Mouse (Mus musculus) embryonic facial prominence, embryonic 10.5 days (tissue): ENCODE data around the gene Syn3. TPM values are rescaled to one million over a fixed set of nuclear protein-coding genes. Genes with fewer than 3 reads are reported as not detected.
A peak's percentile ranks its signal among the peaks of the same experiment; 100 is the strongest.

Source experiments
- DNase-seq: peaks from one replicate; pipeline ENCODE4 v3.0.0-alpha.2; 2017; ENCODE audit warnings: low spot score
- H3K27ac ChIP-seq: fragments of 300-500 bp; sonication (generic); replicated peaks from 2 replicates; pipeline ENCODE4 v1.5.1; 2016; ENCODE audit warnings: mild to moderate bottlenecking
- H3K27me3 ChIP-seq: fragments of 300-500 bp; sonication (generic); replicated peaks from 2 replicates; pipeline ENCODE4 v1.6.1; 2016; ENCODE audit warnings: low read depth, mild to moderate bottlenecking; ENCODE audit not compliant: poor library complexity, severe bottlenecking
- H3K36me3 ChIP-seq: fragments of 300-500 bp; sonication (generic); replicated peaks from 2 replicates; pipeline ENCODE4 v1.6.1; 2016; ENCODE audit warnings: mild to moderate bottlenecking, moderate library complexity
- H3K4me1 ChIP-seq: fragments of 300-500 bp; sonication (generic); 2 replicates; pipeline ENCODE4 v1.6.1; 2016
- H3K4me3 ChIP-seq: fragments of 300-500 bp; sonication (generic); 2 replicates; pipeline ENCODE4 v1.5.1; 2016; ENCODE audit warnings: mild to moderate bottlenecking, moderate library complexity
- H3K9me3 ChIP-seq: fragments of 300-500 bp; sonication (generic); 2 replicates; pipeline ENCODE4 v1.6.1; 2016; ENCODE audit warnings: mild to moderate bottlenecking
- WGBS: fragments of 180-500 bp; shearing (Covaris S2); methylation state at CpG from one replicate; pipeline ENCODE4 v1.1.7; 2016; 5-methylcytosine and 5-hydroxymethylcytosine counted together
- polyA plus RNA-seq: library from polyadenylated mRNA; unstranded; fragments of >200 nt; fragmentation: Nextera tagmentation; extraction: Ambion mirVana; gene quantifications from 2 replicates; pipeline ENCODE4 v1.2.1, GENCODE M21; 2016

Syn3 gene
- polyA plus RNA-seq, 1 experiment from 2014 or later, result 3.3 TPM

DNA sequence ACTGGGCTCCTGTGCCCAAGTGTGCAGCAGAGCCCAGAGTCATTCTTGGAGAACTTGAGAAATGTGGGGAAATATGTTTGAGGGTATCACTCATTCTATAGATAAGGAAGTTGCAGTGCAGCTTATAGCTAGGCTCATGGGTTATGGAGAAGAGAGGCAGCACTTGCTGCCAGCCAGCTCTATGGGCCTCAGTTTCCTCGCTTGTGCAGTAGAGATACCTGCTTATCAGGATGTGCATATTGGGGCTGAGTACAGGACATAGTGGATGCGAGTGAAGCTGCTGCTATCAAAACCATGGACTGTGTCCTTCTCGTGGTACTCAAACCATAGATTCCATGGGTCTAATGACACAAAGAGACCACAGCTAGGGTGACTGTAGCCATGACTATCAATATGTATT, 146.2 kb downstream of the Syn3 start:
- H3K27ac ChIP-seq, result no peak overlapping the region
- no peaks in the 10 kb centered on the region for H3K9me3 ChIP-seq
- 90% methylated on average over 3 of the region's 3 CpGs for WGBS
- no peaks in the 10 kb centered on the region for H3K27me3 ChIP-seq
- DNase-seq, result no peak
- peaks cover 5% of the 10 kb centered on the region; the same call in 1 of the 2 replicates for H3K36me3 ChIP-seq
- H3K4me1 ChIP-seq, result 0 out of 2 replicates have a peak, but pooled peaks cover 3% of the 10 kb centered on the region
- no peak overlapping the region for H3K4me3 ChIP-seq

DNA sequence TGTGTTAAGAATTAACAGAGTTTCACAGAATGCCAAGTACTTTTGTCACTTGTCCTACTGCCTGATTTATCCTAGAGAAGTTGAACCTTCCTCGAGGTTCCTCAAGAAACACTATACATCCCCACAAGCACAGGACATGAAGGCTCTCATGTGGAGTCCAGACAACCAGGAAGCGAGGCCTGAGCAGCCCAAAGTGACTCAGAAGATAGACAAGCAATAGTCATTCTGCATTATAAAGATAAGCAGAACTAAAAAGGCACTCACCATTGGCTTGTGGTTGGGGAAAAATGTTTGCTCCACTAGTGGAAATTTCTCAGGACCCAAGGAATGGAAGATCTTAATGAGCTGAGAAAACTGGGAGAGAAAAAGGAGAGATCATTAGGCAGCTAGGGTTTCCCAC, 147.4 kb downstream of the Syn3 start:
- Histone ChIP-seq H3K27ac (no peak overlapping the region), H3K4me1 (0 out of 2 replicates have a peak, but pooled peaks cover 3% of the 10 kb centered on the region), H3K4me3 (no peak overlapping the region), H3K9me3 (no peaks in the 10 kb centered on the region), H3K27me3 (no peaks in the 10 kb centered on the region), H3K36me3 (peaks cover 11% of the 10 kb centered on the region; the same call in 1 of the 2 replicates)
- no peak for DNase-seq
- 82% methylated on average over 2 of the region's 2 CpGs for WGBS

DNA sequence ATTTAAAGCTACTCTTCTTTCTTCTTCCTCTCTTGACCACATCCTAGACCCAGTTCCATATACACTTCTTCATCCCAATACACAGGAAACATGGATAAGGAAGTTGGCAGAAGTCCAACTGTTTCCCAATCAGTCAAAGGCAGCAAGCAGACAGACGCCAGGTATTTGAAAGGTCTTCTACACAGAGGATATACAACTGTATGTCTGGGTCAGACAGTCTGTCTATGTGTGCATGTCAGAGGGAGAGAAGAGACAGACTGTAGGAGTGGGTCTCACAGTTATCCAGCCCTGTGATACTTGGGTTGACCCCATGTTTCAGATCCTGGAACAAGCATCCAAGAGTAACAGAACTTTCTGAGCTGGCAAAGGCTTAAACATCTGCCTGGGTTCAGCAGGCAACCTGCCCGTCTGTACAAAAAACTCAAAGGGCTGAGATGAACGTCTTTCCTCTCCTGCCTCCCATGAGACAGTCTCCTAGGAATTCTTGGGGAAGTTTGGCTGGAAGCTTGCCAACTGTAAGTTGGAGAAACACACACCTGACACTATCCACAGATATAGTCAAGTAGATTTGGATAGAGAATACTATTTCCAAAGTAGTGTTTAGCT, 152.4 kb downstream of the Syn3 start:
- H3K4me3 ChIP-seq, result no peak overlapping the region
- H3K4me1 ChIP-seq, result peaks cover 21% of the 10 kb centered on the region
- WGBS, result 85% methylated on average over 3 of the region's 3 CpGs
- no peaks in the 10 kb centered on the region for H3K9me3 ChIP-seq
- no peak for DNase-seq
- no peak overlapping the region for H3K27ac ChIP-seq
- peaks cover 39% of the 10 kb centered on the region for H3K36me3 ChIP-seq
- H3K27me3 ChIP-seq, result no peaks in the 10 kb centered on the region

DNA sequence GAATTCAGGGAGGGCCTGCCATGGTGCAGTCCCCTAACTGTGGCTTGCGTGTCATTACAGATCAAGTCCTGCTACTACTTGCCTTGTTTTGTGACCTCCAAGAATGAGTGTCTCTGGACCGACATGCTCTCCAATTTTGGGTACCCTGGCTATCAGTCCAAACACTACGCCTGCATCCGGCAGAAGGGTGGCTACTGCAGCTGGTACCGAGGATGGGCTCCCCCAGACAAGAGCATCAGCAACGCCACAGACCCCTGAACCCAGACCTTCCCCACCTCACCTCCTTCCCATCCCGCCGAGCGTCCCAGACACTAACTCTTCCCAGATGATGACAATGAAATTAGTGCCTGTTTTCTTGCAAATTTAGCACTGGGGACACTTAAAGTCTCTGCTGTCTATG, 153.1 kb downstream of the Syn3 start:
- Histone ChIP-seq H3K4me3 (no peak overlapping the region), H3K27ac (no peak overlapping the region), H3K36me3 (peaks cover 39% of the 10 kb centered on the region), H3K27me3 (no peaks in the 10 kb centered on the region), H3K4me1 (peaks cover 26% of the 10 kb centered on the region), H3K9me3 (no peaks in the 10 kb centered on the region)
- DNase-seq, result no peak
- 92% methylated on average over 9 of the region's 9 CpGs for WGBS

DNA sequence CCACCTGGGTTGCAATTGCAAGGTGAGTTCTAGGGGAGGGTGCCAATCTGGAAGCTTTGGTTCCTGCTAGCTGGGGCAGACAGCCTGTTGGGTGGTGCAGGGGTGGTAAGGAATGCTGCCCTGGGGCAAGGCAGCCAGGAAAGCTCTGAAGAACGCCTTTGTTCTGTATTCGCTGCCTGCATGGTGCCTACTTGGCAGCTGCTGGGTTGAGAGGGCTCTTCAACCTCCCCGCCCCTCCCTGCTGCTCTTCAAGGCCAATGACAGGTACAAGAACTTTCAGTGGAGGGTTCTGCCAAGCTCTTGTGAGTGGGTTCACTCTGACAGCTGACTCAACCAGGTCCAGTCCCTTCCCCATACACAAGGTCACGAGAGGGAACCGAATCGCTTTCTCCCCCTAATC, 154.0 kb downstream of the Syn3 start:
- Histone ChIP-seq H3K4me3 (no peak overlapping the region), H3K36me3 (peaks cover 39% of the 10 kb centered on the region), H3K27me3 (no peaks in the 10 kb centered on the region), H3K27ac (0 out of 2 replicates have a peak overlapping the region, but pooled peaks have one; percentile 14), H3K9me3 (no peaks in the 10 kb centered on the region), H3K4me1 (peaks cover 34% of the 10 kb centered on the region)
- no peak for DNase-seq
- 74% methylated on average over 6 of the region's 6 CpGs for WGBS

DNA sequence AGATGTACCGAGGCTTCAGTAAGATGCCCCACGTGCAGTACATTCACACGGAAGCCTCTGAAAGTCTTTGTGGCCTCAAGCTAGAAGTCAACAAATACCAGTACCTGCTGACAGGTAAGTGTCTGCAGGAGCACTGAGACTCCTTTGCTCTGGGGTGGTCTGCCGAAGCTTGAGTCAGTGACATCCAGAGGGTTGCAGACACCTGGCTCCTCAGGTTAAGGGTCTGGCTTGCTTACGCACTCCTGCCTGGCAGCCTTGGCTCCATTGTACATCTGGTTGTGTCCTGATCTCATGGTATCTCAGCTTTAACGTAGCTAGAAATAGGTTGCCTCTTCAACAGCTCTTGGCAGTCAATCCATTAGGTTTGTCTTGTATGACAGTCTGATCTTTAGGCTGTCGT, 154.8 kb downstream of the Syn3 start:
- Histone ChIP-seq H3K27ac (no peak overlapping the region), H3K27me3 (no peaks in the 10 kb centered on the region), H3K4me1 (peaks cover 37% of the 10 kb centered on the region), H3K4me3 (no peak overlapping the region), H3K36me3 (peaks cover 39% of the 10 kb centered on the region), H3K9me3 (no peaks in the 10 kb centered on the region)
- 91% methylated on average over 7 of the region's 7 CpGs for WGBS
- DNase-seq, result no peak

DNA sequence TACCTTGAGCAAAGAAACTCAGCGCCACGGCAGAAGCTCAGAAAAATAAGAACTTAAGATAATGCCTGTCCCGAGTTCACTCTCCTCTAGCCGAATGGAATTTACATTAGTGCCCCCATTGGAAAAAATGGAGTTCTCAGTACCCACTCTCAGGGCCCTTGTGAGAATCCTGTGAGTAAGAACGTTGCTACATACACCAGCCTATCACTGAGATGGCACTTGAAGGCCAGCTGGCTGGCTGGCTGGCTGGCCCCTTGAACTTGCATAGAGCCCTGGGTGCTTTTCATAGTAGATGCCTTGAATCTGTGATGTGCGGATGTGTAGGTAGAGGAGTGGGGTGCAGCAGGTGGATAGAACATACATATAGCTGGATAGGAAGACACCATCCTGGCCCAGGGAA, 155.3 kb downstream of the Syn3 start:
- Histone ChIP-seq H3K36me3 (peaks cover 39% of the 10 kb centered on the region), H3K27ac (no peak overlapping the region), H3K27me3 (no peaks in the 10 kb centered on the region), H3K4me3 (no peak overlapping the region), H3K4me1 (peaks cover 40% of the 10 kb centered on the region), H3K9me3 (no peaks in the 10 kb centered on the region)
- 97% methylated on average over 6 of the region's 6 CpGs for WGBS
- DNase-seq, result no peak

DNA sequence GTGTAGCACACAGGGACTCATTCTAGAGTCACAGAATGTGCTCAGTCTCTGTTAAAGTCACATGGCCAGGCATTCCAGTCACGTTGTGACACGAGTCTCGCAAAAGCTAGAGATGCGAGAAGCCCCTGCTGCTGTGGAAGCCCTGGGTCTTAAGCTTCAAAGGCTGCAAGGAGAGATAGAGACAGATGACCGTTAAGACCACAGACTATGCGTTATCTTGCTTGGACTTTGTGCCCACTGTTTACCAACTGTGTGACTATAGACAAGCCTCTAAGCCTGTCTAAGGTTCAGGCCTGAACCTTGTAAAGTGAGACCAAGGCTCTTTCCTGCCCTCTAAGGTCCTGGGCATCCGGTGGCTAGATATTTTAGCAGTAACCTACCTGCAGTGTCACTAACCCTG, 156.0 kb downstream of the Syn3 start:
- Histone ChIP-seq H3K4me1 (peaks cover 46% of the 10 kb centered on the region), H3K27ac (no peak overlapping the region), H3K36me3 (peaks cover 35% of the 10 kb centered on the region), H3K9me3 (no peaks in the 10 kb centered on the region), H3K4me3 (no peak overlapping the region), H3K27me3 (no peaks in the 10 kb centered on the region)
- no peak for DNase-seq
- WGBS, result 81% methylated on average over 7 of the region's 7 CpGs

DNA sequence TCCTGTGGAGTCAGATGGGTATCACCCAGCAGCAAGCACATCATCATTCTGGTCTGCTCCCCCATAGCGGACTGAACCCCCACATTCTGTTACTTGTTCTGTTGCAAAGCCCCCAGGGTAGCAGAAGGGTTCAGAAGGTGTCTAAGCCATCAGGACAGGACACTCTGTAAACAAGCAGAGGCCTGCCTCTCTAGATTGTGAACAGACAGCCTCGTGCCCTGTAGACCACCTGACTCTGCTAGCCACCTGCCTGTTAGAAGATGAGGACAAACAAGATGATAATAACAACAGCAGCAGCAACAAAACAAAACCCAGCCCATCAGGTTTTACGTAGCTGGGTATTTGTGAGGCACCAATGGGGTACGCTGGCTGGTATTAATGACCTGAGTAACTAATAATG, 156.5 kb downstream of the Syn3 start:
- WGBS, result 83% methylated on average over 4 of the region's 4 CpGs
- Histone ChIP-seq H3K9me3 (no peaks in the 10 kb centered on the region), H3K4me3 (no peak overlapping the region), H3K36me3 (peaks cover 32% of the 10 kb centered on the region), H3K27ac (peak overlapping the region; percentile 60; the same call in 1 of the 2 replicates), H3K4me1 (peaks cover 50% of the 10 kb centered on the region), H3K27me3 (no peaks in the 10 kb centered on the region)
- no peak for DNase-seq

DNA sequence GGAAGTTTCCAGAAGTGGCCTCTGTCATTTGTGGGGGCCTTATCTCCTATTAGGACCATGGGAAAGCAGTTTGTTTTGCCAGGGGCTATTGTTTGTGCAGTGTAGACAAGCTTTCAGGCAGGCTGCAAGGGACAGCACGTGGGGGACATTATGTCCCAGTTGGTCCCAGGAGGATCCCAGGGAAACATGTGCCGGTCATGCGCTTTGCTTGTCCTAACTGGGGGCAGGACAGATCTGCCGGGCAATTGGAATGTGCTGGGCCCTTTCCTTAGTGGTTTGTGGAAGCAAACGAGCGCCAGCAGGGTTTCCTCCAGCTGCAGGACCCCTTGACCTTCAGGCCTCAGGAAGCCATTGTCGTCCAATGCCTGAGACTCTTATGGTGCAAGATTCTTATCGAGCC, 157.1 kb downstream of the Syn3 start:
- Histone ChIP-seq H3K4me3 (no peak overlapping the region), H3K27ac (peak overlapping the region; percentile 60; the same call in 1 of the 2 replicates), H3K9me3 (no peaks in the 10 kb centered on the region), H3K27me3 (no peaks in the 10 kb centered on the region), H3K36me3 (peaks cover 30% of the 10 kb centered on the region), H3K4me1 (peaks cover 55% of the 10 kb centered on the region)
- peak; percentile 49 for DNase-seq
- 12% methylated on average over 8 of the region's 8 CpGs for WGBS

DNA sequence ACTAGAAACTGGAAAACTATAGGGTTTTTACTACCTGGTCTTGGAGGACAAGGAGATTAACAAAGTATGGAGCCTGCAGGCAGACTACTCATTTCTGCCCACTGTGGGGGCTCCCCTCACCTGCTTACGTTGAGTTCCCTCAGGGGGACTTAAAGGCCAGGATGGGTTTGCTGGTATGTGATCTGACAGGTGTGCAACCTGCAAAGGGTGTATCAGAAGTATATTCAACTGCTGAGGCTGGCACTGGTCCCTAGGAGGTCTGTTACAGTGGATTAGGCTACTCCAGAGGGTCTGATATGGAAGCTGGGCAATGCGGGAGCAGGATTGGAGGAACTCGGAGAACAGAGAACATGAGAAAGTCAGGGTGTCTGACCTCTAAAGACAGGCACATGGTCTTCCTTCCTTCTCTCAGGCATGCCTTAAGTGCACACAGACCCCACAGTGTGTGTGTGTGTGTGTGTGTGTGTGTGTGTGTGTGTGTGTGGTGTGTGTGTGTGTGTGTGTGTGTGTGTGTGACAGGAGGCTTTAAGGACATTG, 157.6 kb downstream of the Syn3 start:
- H3K36me3 ChIP-seq, result peaks cover 25% of the 10 kb centered on the region
- no peaks in the 10 kb centered on the region for H3K27me3 ChIP-seq
- no peak overlapping the region for H3K4me3 ChIP-seq
- H3K27ac ChIP-seq, result peak overlapping the region; percentile 49; the same call in 1 of the 2 replicates
- no peaks in the 10 kb centered on the region for H3K9me3 ChIP-seq
- WGBS, result 70% methylated on average over 3 of the region's 3 CpGs
- no peak for DNase-seq
- peaks cover 55% of the 10 kb centered on the region for H3K4me1 ChIP-seq

DNA sequence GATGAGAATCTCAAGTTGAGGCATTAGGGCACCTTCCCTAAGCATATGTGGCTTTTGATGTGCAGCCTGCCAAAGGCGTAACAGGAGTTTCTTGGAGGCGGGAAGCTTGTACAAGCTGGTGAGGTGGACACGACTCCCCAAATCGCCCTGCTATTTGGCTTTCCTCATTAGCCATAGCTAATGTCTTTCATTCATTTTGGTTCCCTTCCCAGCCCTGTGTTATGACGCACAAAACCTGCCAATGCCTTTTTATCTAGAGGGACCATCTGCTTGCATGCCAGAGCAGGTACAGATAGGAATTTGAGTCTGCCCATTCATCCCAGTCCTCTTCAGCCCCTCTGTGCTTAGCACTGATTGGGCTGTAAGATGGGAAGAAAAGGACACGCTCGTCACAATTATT, 158.3 kb downstream of the Syn3 start:
- Histone ChIP-seq H3K9me3 (no peaks in the 10 kb centered on the region), H3K36me3 (peaks cover 19% of the 10 kb centered on the region), H3K4me3 (no peak overlapping the region), H3K27ac (no peak overlapping the region), H3K4me1 (peaks cover 56% of the 10 kb centered on the region), H3K27me3 (no peaks in the 10 kb centered on the region)
- DNase-seq, result no peak
- WGBS, result 84% methylated on average over 7 of the region's 7 CpGs

DNA sequence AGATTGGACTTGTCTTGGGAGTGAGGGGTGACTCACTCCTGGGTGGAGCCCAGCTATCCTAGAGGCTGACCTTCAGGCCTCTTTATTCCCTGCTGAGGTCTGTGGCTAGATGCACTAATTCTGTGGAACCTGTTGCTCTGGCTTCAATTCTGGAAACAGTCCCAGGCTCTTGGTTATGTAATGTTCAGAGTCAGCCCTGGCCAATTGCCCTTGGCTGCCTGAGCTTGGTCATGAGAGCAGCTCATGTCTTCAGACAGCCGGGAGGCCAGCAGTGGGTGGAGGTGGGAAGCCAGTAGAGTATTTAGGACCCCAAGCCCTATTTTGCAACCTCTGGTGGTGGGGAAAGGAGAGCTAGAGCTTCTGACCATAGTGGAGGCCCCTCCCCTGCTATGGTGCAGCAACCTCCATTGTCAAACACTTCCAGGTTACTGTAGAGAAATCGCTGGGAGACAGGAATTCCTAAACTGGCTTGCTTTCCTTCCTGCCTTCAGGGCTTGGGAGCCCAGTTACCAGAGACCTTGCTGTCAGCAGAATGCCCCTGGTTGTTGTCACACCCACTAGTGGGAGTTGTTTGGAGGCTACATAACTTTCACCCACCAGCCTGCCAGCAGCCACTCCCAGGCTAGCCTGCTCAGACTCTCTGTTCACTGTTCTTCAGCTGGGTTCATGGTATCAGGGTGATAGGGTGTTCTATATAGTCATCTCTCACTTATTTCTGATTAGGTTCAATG, 158.9 kb downstream of the Syn3 start:
- Histone ChIP-seq H3K9me3 (no peaks in the 10 kb centered on the region), H3K36me3 (peaks cover 13% of the 10 kb centered on the region), H3K4me1 (peaks cover 62% of the 10 kb centered on the region), H3K27me3 (no peaks in the 10 kb centered on the region), H3K27ac (peak overlapping the region; percentile 51; the same call in 1 of the 2 replicates), H3K4me3 (no peak overlapping the region)
- 72% methylated on average over 2 of the region's 2 CpGs for WGBS
- no peak for DNase-seq
